Mouse (Mus musculus): ENCODE measurements around the gene Apopt1. TPM values are rescaled to one million over a fixed set of nuclear protein-coding genes. Genes with fewer than 3 reads are reported as not detected.

Apopt1 gene
- 50.6 and 53.8 TPM in 2 replicates for polyA plus RNA-seq (2012; rRNA removed)

DNA sequence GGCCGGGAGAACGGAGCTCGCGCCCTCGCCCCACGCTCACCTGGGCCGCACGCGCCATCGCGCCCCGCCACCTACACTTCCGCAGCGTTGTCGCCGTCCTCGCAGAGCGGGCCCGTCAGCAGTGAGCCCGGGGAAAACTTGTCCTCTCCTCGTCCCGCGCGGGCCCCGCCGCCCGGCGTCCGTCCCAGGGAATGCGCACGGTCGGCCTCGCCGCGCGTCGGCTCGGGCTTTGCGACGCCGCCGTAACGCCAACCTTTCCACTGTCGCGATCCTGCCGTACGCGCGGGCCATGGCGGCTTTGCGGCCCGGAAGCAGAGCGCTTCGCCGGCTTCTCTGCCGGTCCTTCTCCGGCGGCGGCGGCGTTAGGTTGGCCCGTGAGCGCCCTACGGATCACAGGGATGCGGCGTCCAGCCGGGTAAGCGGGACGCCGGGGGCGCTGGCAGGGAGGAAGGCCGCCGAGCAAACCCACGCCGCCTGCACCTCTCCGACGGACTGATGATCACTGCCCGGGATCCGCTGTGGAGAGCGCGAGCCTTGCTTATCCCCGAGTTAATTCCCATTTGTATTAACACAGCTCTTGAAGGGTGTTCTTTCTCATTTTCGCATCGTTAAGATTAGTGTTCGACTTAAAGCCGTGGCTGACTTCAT lies at the start of gene Apopt1, which contains the start of gene Bag5:
Apopt1 (plus strand) TSS at position 258 of the 648 bp plus-strand sequence.
Bag5 (minus strand) TSS at position 254 of the 648 bp plus-strand sequence.
- DNase-seq (ENCODE audit: extremely low spot score in 1 of 2, low spot score in 1 of 2) = peak; percentile 69 to 89

DNA sequence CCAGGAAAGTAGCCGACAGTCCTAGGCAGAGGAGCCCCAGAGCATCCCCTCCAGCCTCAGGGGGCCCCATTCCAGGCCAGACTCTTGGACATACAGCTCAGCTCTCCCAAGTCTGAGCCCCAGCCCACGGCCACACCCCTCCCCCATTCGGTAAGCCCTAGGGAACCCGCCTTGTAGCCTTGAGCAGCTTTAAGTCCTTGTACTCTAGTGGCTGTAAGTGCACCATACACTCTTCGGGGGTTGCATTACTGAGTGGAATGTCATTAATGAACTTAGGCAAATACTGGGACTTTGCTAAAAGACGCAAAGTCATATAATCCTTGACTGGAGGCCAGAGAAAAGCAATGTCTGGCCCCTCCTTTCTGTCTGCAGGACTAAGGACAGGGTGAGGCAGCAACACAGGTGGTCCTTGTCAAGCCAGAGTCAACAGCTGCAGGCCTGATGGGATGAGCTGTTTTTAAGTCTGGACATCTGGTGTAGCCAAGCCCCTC lies 48.9 kb upstream of the Apopt1 start:
- no peak for DNase-seq (ENCODE audit: extremely low spot score in 1 of 2, low spot score in 1 of 2)

GRCm38 (mm10) chr12:111665041-111665880 lies 47.8 kb upstream of the Apopt1 start:
- DNase-seq (ENCODE audit: extremely low spot score in 1 of 2, low spot score in 1 of 2) = no peak

DNA sequence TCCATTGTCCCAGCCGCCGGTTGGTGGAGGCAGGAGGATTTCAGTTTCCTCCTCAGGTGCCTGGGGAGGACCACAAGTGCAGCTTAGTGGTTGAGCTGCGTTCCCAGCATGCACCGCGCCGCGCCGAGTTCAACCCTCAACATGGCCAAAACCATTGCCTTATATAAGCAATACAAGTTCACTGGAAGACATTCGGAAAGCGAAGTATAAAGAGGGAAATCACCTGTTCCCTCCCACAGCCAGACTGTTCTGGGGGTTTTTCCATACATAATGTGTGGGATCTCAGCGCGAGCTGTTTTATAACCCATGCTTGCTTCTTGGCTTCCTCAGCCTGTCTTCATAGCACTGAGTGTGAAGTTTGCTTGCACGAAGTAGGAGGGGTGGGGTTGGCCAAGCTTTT lies 46.7 kb upstream of the Apopt1 start:
- DNase-seq (ENCODE audit: extremely low spot score in 1 of 2, low spot score in 1 of 2) = peak; percentile 83 to 85

GRCm38 (mm10) chr12:111667421-111667820 lies 45.6 kb upstream of the Apopt1 start:
- DNase-seq (ENCODE audit: extremely low spot score in 1 of 2, low spot score in 1 of 2) = no peak

- peak; percentile 93 to 99 for DNase-seq (ENCODE audit: extremely low spot score in 1 of 2, low spot score in 1 of 2)
Observed at GRCm38 (mm10) chr12:111668457-111668912, 44.6 kb upstream of the Apopt1 start.

DNA sequence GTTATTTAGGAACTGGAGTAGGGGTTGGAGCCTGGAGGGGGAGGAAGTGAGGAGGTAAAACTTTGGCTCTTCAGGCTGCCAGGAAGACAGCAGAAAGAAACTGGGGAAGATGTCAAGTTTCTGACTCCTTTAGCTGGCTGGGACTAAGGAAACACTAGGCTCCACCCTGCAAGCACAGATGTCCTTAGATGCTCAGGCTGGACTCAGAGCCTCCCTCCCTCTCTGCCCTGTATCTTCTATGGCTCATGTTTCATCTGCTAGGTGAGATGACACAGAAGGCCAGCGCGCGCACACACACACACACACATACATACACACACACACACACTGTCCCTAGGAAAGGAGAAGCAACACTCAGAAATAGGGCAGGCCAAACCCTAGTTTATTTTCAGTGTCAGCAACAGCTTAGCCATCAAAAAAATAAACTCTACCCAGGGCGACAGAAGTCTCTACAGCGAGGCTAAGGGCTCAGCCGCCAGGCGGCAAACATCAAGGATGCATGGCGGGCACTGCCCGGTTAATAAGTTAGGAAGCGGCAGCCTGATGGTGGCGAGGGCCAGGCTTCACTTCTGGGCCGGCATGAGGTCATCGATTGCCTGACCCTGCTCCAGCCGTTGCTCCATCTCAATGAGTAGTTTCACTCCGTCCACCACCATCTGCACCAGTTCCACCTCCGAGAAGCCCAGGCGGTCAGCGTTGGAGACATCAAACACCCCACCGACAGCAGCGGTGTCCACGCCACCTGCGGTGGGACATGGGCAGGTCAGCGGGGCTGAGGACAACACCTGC lies 43.9 kb upstream of the Apopt1 start:
- peak in 1 of 2 experiments; percentile 57 for DNase-seq (ENCODE audit: extremely low spot score in 1 of 2, low spot score in 1 of 2)

DNA sequence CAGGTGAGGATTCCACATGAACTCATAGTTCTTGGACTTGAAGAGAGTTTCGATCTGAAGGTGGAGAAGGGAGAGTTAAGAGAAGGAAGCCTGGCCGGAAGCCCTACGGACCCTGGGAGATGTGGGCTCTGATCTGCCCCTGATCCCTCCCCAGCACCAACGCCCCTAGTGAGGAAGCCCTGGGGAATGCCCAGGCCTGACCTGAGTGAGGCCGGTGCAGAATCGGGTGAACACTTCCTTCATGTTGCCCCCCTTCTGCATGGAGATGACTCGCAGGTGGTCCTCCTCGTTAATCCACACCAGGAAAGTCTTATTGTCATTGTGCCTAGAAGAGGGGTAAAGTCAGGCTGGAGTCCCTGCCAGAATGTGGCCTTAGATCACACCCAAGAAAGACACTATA lies 43.1 kb upstream of the Apopt1 start:
- DNase-seq (ENCODE audit: extremely low spot score in 1 of 2, low spot score in 1 of 2) = no peak

- peak in 1 of 2 experiments; percentile 84 for DNase-seq (ENCODE audit: extremely low spot score in 1 of 2, low spot score in 1 of 2)
Observed at GRCm38 (mm10) chr12:111670371-111670971, 42.6 kb upstream of the Apopt1 start.

DNA sequence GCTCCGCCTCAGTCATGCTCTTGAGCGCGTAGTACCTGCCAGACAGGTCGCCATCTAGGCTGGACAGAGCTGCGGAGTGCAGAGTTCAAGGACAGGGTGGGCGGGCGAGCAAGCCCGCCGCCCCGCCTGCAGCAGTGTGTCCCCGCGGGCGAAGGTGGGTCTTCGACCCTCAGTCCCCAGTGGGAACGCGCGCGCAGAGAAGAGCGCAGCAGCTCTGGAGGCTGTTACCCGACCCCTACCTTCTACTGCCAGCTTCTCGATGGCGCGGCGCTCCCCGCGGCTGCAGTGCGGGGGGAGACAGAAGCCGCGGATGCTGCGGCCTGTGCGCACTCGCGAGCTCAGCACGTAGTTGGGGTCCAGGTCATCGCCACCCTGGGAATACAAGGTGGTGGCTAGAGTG lies 42.1 kb upstream of the Apopt1 start:
- DNase-seq (ENCODE audit: extremely low spot score in 1 of 2, low spot score in 1 of 2) = no peak

DNA sequence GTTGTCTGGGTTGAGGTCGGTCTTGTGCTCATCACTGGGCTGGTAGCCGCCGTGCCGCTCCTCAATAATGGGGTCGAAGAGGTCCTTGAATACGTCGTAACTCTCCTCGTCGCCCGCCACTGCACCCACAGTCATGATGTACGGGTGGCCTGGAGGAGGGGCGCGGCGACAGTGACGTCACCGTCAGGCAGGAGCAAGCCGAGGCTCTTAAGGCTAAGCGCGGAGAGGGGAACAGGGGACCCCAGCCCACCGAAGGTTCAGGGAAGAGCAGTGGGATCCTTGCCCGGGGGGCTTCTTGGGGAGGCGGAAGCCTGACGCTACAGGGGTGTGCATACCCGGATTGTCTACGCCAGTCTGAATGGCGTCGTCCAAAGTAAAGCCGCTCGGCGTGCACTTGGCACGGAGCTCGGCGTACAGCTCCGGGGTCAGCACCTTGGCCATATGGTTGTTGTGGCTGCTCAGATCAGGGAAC lies 41.6 kb upstream of the Apopt1 start:
- DNase-seq (ENCODE audit: extremely low spot score in 1 of 2, low spot score in 1 of 2) = peak in 1 of 2 experiments; percentile 84

DNA sequence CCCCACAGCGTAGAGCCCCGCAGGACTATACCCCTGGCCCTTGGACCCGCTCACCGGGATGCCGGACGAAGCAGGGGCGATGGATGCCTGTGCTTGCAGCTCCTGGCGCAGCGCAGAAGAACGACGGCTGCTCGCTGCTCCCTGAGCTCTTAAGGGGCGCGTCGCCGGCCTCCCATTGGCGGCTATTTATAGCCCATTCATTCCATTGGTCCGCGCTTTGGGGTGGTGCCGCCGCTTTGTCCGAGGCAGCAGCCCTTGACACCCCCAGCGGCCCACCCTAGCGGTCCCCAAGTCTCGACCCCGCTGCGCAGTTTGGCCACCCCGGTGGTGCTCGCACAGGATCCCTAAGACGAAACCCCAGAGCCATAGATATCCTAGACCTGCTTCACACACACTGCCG lies 40.9 kb upstream of the Apopt1 start, which contains the start of gene Ckb:
Ckb (minus strand) TSS at position 163 of the 400 bp plus-strand sequence.
- peak; percentile 90 to 96 for DNase-seq (ENCODE audit: extremely low spot score in 1 of 2, low spot score in 1 of 2)

DNA sequence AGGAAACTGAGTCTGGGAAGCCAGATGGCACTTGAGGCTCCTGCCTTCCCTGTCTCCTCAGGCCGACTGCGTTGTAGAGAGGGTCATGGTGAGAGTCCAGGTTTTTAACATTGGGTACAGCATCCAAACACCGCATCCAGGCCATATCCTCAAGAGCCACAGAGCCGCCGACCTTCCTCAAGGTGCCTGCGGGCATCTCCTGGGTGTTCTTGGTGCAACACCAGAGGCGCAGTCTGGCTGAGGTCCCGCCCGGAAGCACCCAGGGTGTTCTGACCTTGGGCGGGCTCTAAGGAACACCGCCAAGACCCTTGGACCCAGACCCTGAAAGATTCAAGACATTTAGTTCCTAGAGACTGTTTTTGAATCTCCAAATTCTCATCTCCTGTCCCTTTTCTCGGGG lies 40.5 kb upstream of the Apopt1 start:
- DNase-seq (ENCODE audit: extremely low spot score in 1 of 2, low spot score in 1 of 2) = peak in 1 of 2 experiments; percentile 25

DNA sequence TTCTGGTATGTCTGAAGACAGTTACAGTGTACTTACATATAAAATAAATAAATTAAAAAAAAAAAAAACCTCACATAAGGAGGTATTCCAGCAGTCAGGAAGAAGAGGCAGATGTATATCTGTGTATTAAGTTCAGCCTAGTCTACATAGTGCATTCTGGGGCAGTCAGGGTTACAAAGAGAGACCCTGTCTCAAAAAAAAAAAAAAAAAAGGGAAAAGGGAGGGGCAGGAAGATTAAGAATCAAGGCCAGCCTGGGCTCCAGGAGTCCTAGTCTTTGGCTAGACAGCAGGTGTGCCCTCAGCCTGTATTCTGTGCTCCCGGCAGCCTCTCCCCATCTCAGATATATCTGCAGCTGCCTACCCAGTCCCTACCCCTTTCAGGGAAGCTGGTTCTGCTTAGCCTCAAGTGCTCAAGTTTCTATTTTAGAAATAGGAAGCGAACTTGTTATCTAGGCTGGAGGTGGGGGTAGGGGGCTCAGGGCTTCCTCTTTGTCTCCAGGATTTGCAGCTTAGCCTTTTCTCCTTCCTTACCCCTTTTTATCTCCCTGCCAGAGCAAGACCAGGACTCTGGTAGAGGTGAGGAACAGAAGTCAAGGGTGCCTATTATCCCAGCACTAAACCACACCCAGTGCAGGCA lies 38.1 kb upstream of the Apopt1 start:
- no peak for DNase-seq (ENCODE audit: extremely low spot score in 1 of 2, low spot score in 1 of 2)

DNA sequence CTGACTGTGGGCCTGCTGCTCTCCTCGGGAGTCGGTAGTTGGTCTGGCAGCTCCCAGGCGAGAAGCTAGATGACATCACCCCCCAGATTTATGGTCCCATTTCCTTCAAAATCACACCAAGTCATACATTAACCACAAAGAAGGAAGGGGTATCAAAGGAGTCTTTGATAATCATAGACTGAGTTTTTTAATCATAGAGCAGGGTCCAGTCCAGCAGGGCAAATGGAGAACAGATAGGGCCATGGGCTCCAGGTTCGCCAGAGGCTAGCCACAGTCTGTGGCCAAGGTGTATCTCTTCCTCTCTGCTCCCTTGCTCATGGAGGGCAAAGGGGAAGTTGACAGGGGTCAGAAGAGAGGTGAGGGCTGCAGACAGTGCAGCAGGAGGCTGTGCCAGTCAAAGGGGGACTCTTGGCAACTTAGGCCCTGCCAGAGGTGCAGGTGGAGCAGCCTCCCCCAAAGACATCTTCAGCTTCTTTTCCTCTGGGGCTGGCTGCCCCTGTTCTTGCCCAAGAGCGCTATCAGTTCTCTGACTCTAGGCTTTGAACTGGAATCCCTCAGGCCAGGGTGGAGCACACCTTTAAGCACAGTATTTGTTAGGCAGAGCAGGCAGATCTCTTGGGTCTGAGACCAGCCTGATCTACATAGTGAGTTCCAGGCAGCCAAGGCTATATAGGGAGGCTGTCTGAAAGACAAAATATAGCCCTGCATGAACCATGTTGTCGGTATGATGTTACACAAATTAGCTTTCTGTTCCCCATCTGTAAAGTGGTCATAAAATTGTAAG lies 37.1 kb upstream of the Apopt1 start:
- DNase-seq (ENCODE audit: extremely low spot score in 1 of 2, low spot score in 1 of 2) = no peak

DNA sequence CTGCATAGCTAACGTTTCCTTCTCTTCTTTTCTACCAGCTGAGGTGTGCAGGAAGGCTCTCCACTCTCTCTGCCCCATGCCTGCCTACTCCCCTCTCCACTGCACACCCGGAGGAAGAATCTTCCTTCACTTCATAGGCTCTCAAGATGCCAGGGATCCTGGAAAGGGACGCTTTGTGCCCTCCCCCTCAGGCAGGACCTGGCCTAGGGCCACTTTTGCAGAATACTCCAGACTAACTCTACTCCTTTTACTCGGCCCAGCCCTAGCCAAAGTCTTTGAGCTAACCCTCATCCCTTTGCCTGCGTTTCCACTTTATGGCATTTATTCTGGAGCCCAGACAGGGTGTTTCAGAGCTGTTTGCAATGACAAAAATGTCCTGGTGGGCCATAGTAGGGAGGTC lies 35.6 kb upstream of the Apopt1 start:
- DNase-seq (ENCODE audit: extremely low spot score in 1 of 2, low spot score in 1 of 2) = peak in 1 of 2 experiments; percentile 32

- DNase-seq (ENCODE audit: extremely low spot score in 1 of 2, low spot score in 1 of 2) = peak in 1 of 2 experiments; percentile 92
Observed at GRCm38 (mm10) chr12:111677882-111678669, 35.0 kb upstream of the Apopt1 start, which contains the start of gene Trmt61a. Trmt61a (plus strand) TSS chr12:111678105.

DNA sequence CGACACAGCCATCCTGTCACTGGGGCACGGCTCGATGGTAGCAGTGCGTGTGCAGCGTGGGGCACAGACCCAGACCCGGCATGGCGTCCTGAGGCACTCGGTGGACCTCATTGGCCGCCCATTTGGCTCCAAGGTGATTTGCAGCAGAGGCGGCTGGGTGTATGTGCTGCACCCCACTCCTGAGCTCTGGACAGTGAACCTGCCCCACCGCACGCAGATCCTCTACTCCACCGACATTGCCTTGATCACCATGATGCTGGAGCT lies 34.5 kb upstream of the Apopt1 start:
- DNase-seq (ENCODE audit: extremely low spot score in 1 of 2, low spot score in 1 of 2) = no peak

Measured in frontal cortex, adult 2 months (tissue).